Mouse (Mus musculus): Measurements from ENCODE around the gene Hist1h2ap. TPM values are rescaled to one million over a fixed set of nuclear protein-coding genes. Genes with fewer than 3 reads are reported as not detected.
"Not testable (repeated sequence)": the region's sequence is repeated elsewhere in the genome, so short reads cannot be mapped to it uniquely, and the experiment has no call there.

Gene Hist1h2ap
- total RNA-seq (2014; fragmentation: Nextera tagmentation): 177 TPM in 2 replicates
- 4,662 and 4,902 TPM in 2 replicates for total RNA-seq (2017)

GRCm38 (mm10) chr13:21833461-21833860 is at the start of gene Hist1h2ap, which contains the start of gene Hist1h2br:
Gene Hist1h2ap, minus strand, starts transcription at chr13:21833507.
Gene Hist1h2br, plus strand, starts transcription at chr13:21833743.
- peak; percentile 79 for ATAC-seq (replicated peaks; ENCODE audit: low FRiP score, low TSS enrichment, poor library complexity, severe bottlenecking)

GRCm38 (mm10) chr13:21882760-21883405 is 49.6 kb upstream of the Hist1h2ap start:
- ATAC-seq (replicated peaks; ENCODE audit: low FRiP score, low TSS enrichment, poor library complexity, severe bottlenecking): peak; percentile 62

DNA sequence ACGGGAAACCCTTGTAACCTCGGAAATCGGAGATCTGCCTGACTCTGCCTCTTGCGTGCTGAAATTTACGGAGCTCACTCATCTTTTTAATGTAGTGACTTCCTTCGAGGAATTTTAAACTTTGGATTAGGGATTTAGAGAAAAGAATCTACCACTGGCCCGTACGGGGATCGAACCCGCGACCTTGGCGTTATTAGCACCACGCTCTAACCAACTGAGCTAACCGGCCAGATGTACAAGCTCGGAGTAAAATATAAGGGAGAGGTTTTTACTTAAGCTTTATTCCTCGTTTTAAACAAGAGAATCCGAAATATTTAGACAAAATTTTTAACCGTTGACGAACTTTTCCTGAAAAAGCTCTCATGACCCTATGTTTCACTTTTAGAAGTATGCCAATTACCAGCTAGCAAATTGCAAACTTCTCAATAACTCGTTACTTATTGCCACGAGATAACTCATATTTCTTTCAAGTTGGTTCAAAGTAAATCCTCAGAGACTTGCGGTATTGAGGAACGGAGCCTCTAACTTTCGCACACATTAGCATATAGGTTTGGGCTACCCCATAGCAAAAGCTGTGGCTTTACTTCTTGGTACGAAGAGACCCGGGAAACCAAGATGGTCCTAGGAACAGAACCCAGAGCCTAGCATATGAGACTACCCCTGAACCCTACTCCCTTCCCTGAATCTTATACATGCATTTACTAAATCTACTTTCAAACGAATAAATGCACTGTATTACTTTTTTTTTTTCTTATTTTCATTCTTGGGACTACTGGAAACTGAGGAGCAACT is 48.8 kb upstream of the Hist1h2ap start:
- ATAC-seq (replicated peaks; ENCODE audit: low FRiP score, low TSS enrichment, poor library complexity, severe bottlenecking): peak; percentile 55

- ATAC-seq (replicated peaks; ENCODE audit: low FRiP score, low TSS enrichment, poor library complexity, severe bottlenecking): no peak
Observed at GRCm38 (mm10) chr13:21880735-21881134, 47.4 kb upstream of the Hist1h2ap start.

DNA sequence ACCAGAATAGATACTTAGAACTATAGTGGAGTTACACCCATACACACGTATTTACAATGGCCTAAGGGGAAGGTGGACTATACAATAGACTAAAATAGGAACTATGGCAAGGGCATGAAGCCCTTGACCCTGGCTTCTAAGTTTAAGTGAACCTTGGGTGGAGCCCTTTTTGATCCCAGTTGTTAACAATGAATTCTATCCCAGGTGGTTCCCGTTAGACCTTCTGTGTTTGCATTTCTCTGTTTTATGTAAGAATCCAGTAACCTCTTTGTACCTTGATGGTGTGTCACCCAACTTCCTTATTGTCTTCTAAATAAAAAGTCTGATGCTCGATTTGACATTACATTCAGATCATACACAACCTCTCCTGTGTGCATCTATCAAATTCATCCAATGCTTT is 32.2 kb upstream of the Hist1h2ap start:
- not testable (repeated sequence) for ATAC-seq (replicated peaks; ENCODE audit: low FRiP score, low TSS enrichment, poor library complexity, severe bottlenecking)

- ATAC-seq (replicated peaks; ENCODE audit: low FRiP score, low TSS enrichment, poor library complexity, severe bottlenecking): no peak
Observed at GRCm38 (mm10) chr13:21861608-21862007, 28.3 kb upstream of the Hist1h2ap start.

GRCm38 (mm10) chr13:21855698-21856162 is 22.4 kb upstream of the Hist1h2ap start:
- ATAC-seq (replicated peaks; ENCODE audit: low FRiP score, low TSS enrichment, poor library complexity, severe bottlenecking): no peak; the same call in 1 of the 2 replicates

DNA sequence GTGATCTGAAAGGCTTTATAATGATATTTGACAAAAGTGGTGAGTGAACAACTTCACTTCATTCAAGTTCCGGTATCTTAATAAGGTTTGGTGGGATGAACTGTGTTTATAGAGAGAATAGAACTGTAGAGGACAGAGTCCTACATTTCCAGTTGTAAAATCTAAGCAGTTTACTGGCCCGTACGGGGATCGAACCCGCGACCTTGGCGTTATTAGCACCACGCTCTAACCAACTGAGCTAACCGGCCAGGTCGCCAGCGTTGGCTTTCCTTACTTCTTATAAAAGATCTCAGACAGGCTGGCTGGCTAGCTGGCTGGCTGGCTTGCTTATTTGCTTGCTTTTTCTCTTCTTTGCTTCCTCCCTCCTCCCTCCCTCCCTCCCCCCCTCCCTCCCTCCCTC is 21.8 kb upstream of the Hist1h2ap start:
- peak; percentile 62 for ATAC-seq (replicated peaks; ENCODE audit: low FRiP score, low TSS enrichment, poor library complexity, severe bottlenecking)

- no peak for ATAC-seq (replicated peaks; ENCODE audit: low FRiP score, low TSS enrichment, poor library complexity, severe bottlenecking)
Observed at GRCm38 (mm10) chr13:21852215-21852945, 19.1 kb upstream of the Hist1h2ap start.

DNA sequence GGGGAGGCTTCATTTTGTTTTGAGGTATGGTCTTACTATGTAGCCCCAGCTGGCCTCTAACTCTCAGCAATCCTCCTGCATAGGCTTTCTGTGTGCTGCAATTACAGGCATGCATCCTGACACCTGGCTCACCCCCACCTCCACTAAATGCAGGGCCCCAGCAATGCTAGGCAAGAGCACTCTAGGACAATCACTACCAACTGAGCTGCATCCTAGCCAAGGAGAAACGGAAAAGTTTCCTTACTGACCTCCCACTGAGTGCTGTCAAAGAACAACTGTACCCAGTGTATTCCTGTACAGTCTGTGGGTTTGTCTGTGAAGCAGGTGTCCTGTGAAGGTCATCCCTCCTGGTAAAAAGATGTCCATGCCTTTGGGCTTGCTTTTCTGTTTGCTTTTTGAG is 17.4 kb upstream of the Hist1h2ap start:
- ATAC-seq (replicated peaks; ENCODE audit: low FRiP score, low TSS enrichment, poor library complexity, severe bottlenecking): not testable (repeated sequence)

DNA sequence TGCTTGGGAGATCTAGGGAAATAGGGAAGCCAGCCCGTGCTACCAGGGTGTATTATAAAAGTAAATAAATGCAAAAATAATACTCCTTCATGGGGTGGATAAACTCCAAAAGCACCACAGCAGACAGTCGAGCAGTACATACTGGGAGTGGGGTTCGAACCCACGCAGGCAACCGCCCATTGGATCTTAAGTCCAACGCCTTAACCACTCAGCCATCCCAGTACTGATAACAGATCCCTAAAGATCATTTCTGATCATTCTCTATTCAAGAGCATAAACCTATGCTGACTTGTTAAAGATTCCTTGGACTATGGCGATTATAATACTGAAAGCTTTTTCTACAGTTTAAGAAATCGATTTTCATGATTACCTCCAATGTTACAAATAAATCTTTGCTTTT is 14.6 kb upstream of the Hist1h2ap start:
- ATAC-seq (replicated peaks; ENCODE audit: low FRiP score, low TSS enrichment, poor library complexity, severe bottlenecking): no peak

DNA sequence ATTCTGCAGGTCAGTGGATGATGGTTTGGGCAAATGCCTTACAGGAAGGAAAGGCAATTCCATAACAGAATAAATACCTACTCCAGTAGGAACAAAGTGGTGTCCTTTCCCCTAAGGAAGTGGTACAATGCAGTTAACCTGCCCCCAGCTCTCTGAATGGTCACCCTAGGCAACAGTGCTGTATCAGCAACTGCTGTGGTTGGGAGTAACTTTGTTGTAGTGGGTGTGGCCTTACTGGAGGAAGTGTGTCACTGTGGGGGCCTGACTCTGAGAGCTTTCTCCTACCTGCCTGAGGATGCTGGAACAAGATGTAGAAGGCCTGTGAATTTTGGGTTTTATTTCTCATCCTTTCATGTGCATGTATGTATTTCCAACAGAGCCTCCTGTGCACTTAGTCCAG is 13.0 kb upstream of the Hist1h2ap start:
- ATAC-seq (replicated peaks; ENCODE audit: low FRiP score, low TSS enrichment, poor library complexity, severe bottlenecking): peak; percentile 88

DNA sequence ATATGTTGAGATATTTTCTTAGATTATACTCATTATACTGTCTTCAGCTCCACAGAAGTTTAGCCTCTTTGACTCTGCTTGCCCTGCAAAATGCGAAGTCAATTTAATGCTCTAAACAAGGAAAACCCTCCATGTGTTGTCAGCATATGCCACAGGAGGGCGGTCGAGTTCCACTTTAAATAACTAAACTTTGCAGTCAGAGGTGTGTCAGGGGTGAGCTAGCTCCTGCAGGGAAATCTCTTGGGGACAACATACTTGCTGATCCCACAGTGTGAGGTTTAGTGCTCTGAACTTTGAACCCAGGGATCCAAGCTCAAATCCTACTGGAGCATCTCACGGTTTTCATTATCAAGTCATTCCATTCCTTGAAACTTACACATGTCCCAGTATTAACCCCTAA is 7.2 kb upstream of the Hist1h2ap start:
- peak; percentile 92 for ATAC-seq (replicated peaks; ENCODE audit: low FRiP score, low TSS enrichment, poor library complexity, severe bottlenecking)

DNA sequence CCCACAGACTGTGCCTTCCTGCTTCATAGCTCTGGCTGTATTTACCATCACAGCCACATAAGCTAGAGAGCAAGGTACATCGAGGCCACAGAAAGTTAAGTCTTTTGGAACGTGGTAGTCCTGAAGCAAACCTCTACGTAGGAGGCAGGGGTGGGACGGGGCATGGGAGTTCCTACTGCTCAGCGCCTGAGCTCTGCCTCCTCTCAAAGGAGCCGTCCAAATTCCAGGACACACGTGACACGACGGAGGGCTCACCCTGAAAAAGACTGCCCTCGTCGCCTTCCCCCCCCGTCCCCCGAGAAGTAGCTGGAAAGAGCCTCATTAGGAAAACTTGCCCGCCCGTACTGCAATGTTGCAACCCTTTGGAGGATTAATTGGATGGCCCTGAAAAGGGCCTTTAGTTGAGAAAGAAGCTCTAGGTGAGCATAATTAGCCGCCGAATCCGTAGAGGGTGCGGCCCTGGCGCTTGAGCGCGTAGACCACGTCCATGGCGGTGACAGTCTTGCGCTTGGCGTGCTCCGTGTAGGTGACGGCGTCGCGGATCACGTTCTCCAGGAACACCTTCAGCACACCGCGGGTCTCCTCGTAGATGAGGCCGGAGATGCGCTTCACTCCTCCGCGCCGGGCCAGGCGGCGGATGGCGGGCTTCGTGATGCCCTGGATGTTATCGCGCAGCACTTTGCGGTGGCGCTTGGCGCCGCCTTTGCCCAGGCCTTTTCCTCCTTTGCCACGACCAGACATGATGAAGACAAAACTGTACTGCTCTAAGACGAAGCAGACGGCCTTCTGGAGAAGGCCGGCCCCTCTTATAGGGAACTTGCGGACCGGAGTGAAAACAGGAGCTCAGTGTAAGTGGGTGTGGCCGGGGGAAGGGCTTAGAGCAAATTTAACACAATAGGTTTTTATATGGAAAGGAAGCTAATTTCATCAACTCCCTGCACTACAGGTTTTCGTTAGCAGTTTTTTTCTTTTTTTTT is 1.6 kb downstream of the Hist1h2ap start, which contains the start of gene Hist1h4n:
Hist1h4n (minus strand) TSS at position 779 of the 977 bp plus-strand sequence.
- peak; percentile 52 for ATAC-seq (replicated peaks; ENCODE audit: low FRiP score, low TSS enrichment, poor library complexity, severe bottlenecking)

- no peak for ATAC-seq (replicated peaks; ENCODE audit: low FRiP score, low TSS enrichment, poor library complexity, severe bottlenecking)
Observed at GRCm38 (mm10) chr13:21830344-21830743, 3.0 kb downstream of the Hist1h2ap start.

DNA sequence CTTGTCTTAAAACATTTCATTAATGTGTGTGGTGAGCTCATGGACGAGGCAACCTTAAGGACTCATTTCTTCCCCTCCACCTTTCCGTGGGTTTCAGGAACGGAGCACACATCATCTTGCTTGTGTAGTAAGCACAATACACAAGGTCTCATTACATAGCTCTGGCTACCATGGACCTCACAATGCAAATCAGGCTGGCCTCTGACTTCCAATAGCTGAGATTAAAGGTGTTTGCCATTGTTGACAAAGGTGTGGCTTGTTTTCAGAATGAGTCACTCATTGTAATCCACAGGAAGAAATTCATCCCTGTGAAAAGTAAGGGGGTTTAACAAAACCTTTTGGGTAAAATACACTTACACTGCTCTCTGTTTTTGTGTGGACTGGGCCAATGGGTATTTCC is 4.8 kb downstream of the Hist1h2ap start:
- ATAC-seq (replicated peaks; ENCODE audit: low FRiP score, low TSS enrichment, poor library complexity, severe bottlenecking): no peak

- peak; percentile 80 for ATAC-seq (replicated peaks; ENCODE audit: low FRiP score, low TSS enrichment, poor library complexity, severe bottlenecking)
Observed at GRCm38 (mm10) chr13:21820082-21820890, 13.0 kb downstream of the Hist1h2ap start.

GRCm38 (mm10) chr13:21812092-21812491 is 21.2 kb downstream of the Hist1h2ap start:
- peak; percentile 70 for ATAC-seq (replicated peaks; ENCODE audit: low FRiP score, low TSS enrichment, poor library complexity, severe bottlenecking)

All from megakaryocyte-erythroid progenitor cell, adult 5-6 weeks (primary cell).